Mouse (Mus musculus) lung, embryonic 15.5 days (tissue): ENCODE data around the gene Vmn2r17. TPM values are rescaled to one million over a fixed set of nuclear protein-coding genes. Genes with fewer than 3 reads are reported as not detected.

Experiments
- ATAC-seq: fragments of 200-750 bp; cut with Nextera tagmentation; 2 replicates; pipeline ENCODE4 v1.8.0; 2017; ENCODE audit warnings: moderate number of reproducible peaks, borderline replicate concordance; ENCODE audit not compliant: low FRiP score, low TSS enrichment; ENCODE audit errors: extremely low read depth
- H3K27ac ChIP-seq: fragments of 300-500 bp; sonication (generic); 2 replicates; pipeline ENCODE4 v1.5.1; 2015; ENCODE audit warnings: moderate library complexity, mild to moderate bottlenecking, inconsistent platforms
- H3K27me3 ChIP-seq: fragments of 300-500 bp; sonication (generic); 2 replicates; pipeline ENCODE4 v1.6.1; 2015; ENCODE audit warnings: inconsistent platforms
- H3K36me3 ChIP-seq: fragments of 300-500 bp; sonication (generic); 2 replicates; pipeline ENCODE4 v1.6.1; 2015; ENCODE audit warnings: inconsistent platforms
- H3K4me1 ChIP-seq: fragments of 300-500 bp; sonication (generic); 2 replicates; pipeline ENCODE4 v1.6.1; 2015; ENCODE audit warnings: inconsistent platforms
- H3K4me2 ChIP-seq: fragments of 300-500 bp; sonication (generic); 2 replicates; pipeline ENCODE4 v1.6.1; 2015; ENCODE audit warnings: inconsistent platforms, mild to moderate bottlenecking, moderate library complexity
- H3K4me3 ChIP-seq: fragments of 300-500 bp; sonication (generic); 2 replicates; pipeline ENCODE4 v1.5.1; 2015; ENCODE audit warnings: mild to moderate bottlenecking, inconsistent platforms
- H3K9ac ChIP-seq: fragments of 300-500 bp; sonication (generic); 2 replicates; pipeline ENCODE4 v1.6.1; 2015; ENCODE audit warnings: inconsistent platforms
- H3K9me3 ChIP-seq: fragments of 300-500 bp; sonication (generic); 2 replicates; pipeline ENCODE4 v1.6.1; 2016; ENCODE audit warnings: inconsistent platforms
- WGBS: fragments of 180-500 bp; shearing (Covaris S2); methylation state at CpG from one replicate; pipeline ENCODE4 v1.1.7; 2015; 5-methylcytosine and 5-hydroxymethylcytosine counted together
- polyA plus RNA-seq: library from polyadenylated mRNA; unstranded; fragments of >200 nt; fragmentation: Nextera tagmentation; extraction: Ambion mirVana; gene quantifications from 2 replicates; pipeline ENCODE4 v1.2.1, GENCODE M21; 2015

Gene Vmn2r17
- not detected in 2 replicates for polyA plus RNA-seq

DNA sequence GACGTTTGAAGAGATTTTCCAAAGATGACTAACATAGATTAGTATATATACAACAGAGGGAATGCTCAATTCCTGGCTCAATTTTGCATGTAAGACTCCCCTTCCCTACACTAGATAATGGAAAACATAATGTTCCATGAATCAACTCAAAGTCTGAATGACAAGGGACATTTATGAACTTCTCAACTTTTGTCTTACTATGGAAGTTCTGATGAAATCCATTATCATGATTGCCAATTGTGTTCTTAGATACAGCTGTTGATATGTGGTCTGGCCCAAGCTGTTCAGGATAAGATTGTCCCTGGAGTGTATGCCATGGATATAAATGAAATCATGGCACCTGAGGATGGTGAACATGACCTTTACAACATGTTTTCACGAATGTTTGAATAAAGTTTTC is at the start of gene Vmn2r17:
Gene Vmn2r17, plus strand, starts transcription at position 301 of the 400 bp plus-strand sequence.
- Histone ChIP-seq H3K36me3 (no peaks in the 10 kb centered on the region), H3K27ac (no peak within 1 kb of the TSS), H3K4me3 (no peak within 1 kb of the TSS), H3K4me1 (no peaks in the 10 kb centered on the region), H3K9me3 (no peaks in the 10 kb centered on the region), H3K4me2 (no peak within 1 kb of the TSS), H3K9ac (no peak within 1 kb of the TSS), H3K27me3 (no peaks in the 10 kb centered on the region)
- 53% methylated on average over 2 of the region's 2 CpGs for WGBS
- no peak for ATAC-seq

DNA sequence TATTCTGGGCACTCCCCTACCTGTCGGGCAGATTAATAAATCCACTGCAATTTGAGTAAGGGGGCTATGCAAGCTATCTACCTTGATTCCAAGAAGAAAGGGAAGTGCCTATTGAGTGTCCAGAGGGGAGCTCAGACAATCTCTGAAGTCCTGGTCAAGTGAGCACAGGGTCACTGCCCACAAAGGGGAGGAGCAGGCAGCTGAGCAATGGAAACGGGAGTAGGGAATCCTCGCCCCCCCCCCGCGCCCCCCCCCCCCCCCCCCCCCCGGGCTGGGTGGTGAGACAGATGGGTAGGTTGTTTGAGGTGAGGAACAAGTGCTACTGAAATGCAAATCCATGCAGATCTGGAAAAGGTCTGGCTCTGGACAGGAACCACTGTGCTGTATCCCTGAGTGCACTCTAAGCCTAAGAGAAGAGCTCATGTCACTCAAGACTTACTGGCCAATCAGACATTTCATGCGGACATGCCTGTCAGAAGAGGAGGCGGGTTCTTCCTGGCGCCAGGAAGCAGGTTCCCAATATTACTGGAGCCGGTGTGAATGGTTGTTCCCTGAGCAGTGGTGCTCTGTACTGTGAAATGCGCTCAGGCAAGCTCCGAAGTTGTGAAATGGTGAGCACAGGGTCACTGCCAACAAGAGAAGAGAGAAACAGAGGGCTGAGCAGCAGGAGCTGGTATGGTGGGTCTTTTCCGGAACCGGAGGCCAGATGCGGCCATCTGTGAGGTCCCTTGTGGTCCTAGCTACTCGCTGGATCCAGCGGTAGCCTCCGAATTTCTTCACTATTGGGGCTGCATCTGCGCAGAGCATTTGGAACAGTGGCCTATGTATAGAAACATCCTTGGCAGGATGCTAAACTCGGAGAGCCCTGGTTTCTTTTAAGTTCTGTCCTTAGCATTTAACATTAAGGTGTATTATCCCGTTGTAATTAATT is 47.4 kb downstream of the Vmn2r17 start:
- WGBS = 20% methylated on average over 19 of the region's 21 CpGs
- no peaks in the 10 kb centered on the region for H3K36me3 ChIP-seq
- peak; percentile 62 for ATAC-seq

DNA sequence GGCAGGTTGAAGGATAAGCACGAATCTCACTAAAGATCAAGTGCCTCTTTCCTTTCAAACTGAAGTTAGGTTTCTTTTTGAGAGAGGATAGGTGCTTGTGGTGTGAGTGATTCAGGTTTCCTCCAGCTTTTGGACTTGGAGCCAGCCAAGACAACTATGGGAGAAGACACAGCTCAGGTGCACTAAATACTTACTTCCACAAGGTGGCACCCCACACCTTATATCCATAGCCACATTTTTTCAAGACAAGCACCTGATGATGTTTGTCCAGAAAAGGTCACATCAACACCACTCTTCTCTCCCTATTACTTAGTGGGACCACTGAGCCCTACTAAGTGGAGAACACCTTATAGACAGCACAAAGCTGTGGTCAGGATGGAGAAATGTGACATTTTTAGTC is 87.2 kb downstream of the Vmn2r17 start:
- H3K4me1 ChIP-seq = no peaks in the 10 kb centered on the region
- H3K9ac ChIP-seq = no peak overlapping the region
- H3K36me3 ChIP-seq = no peaks in the 10 kb centered on the region
- WGBS = 7% methylated on average over 1 of the region's 1 CpGs
- no peak for ATAC-seq
- H3K27ac ChIP-seq = no peak overlapping the region
- H3K27me3 ChIP-seq = no peaks in the 10 kb centered on the region
- H3K4me3 ChIP-seq = no peak overlapping the region
- no peaks in the 10 kb centered on the region for H3K9me3 ChIP-seq
- no peak overlapping the region for H3K4me2 ChIP-seq

More for the DNA sequence above, 47.4 kb downstream of the Vmn2r17 start:
- H3K9ac ChIP-seq = no peak overlapping the region
- no peaks in the 10 kb centered on the region for H3K9me3 ChIP-seq
- H3K4me3 ChIP-seq = peak overlapping the region; percentile 30
- peak overlapping the region; percentile 36 for H3K4me2 ChIP-seq
- no peak overlapping the region for H3K27ac ChIP-seq
- H3K27me3 ChIP-seq = no peaks in the 10 kb centered on the region
- no peaks in the 10 kb centered on the region for H3K4me1 ChIP-seq

Other genes starting within 250 kb of the Vmn2r17 start
- not detected in 2 replicates for gene Vmn2r13, start 227.5 kb upstream of the Vmn2r17 start, polyA plus RNA-seq
- gene Vmn2r14, start 195.0 kb upstream of the Vmn2r17 start, polyA plus RNA-seq = not detected in 2 replicates
- gene Vmn2r15, start 122.0 kb upstream of the Vmn2r17 start, polyA plus RNA-seq = not detected in 2 replicates
- not detected in 2 replicates for gene Vmn2r16, start 89.5 kb upstream of the Vmn2r17 start, polyA plus RNA-seq
- gene Crlf2, start 139.3 kb downstream of the Vmn2r17 start, polyA plus RNA-seq = 14.8 and 17.0 TPM in 2 replicates